Mouse (Mus musculus) layer of hippocampus, adult 18-20 months (tissue): ENCODE data around the gene Eno2. TPM values are rescaled to one million over a fixed set of nuclear protein-coding genes. Genes with fewer than 3 reads are reported as not detected.
A peak's percentile ranks its signal among the peaks of the same experiment; 100 is the strongest.
"Not testable (repeated sequence)": the region's sequence is repeated elsewhere in the genome, so short reads cannot be mapped to it uniquely, and the experiment has no call there.

ENCODE experiments used
- DNase-seq, 2 experiments: peaks; one replicate each; pipeline ENCODE4 v3.0.0; 2022; ENCODE audit warnings: low spot score in 2 of 2
- long read RNA-seq: library from polyadenylated mRNA; stranded (forward); transcript quantifications from one replicate; pipeline ENCODE4 v2.0.0, GENCODE M21; 2021
- total RNA-seq, 2 experiments: library from RNA; stranded (reverse); gene quantifications; 2 replicates each; pipeline ENCODE4 v1.2.3; 2021

The Eno2 gene
- total RNA-seq = 1,000 to 10,000 TPM; 1,059 TPM
- long read RNA-seq, transcript Eno2-210 (4 exons, 632 nt) = minor isoform, 21 of 719 reads
- long read RNA-seq, transcript Eno2-209 (3 exons, 898 nt) = minor isoform, 19 of 719 reads
- long read RNA-seq, transcript Eno2-201 (12 exons, 2,795 nt) = major isoform, 365 of 719 reads
- long read RNA-seq, partial matches to known transcripts = 93 of 719 reads
- long read RNA-seq, other reads (novel, unspliced or antisense) = 217 of 719 reads

- peak in 1 of 2 experiments; percentile 84 for DNase-seq
These were observed at the start of gene Eno2 for GRCm38 (mm10) chr6:124769101-124769765. Gene Eno2 (minus strand): TSS chr6:124769673.

GRCm38 (mm10) chr6:124817971-124818370 lies 48.5 kb upstream of the Eno2 start:
- DNase-seq = no peak

- no peak for DNase-seq
These were observed 48.1 kb upstream of the Eno2 start for GRCm38 (mm10) chr6:124817563-124817962.

GRCm38 (mm10) chr6:124817125-124817524 lies 47.7 kb upstream of the Eno2 start:
- no peak for DNase-seq

- no peak for DNase-seq
These were observed 47.1 kb upstream of the Eno2 start for GRCm38 (mm10) chr6:124816611-124817010.

- DNase-seq = no peak
These were observed 45.6 kb upstream of the Eno2 start for GRCm38 (mm10) chr6:124814858-124815774.

GRCm38 (mm10) chr6:124814448-124814847 lies 45.0 kb upstream of the Eno2 start:
- no peak for DNase-seq

GRCm38 (mm10) chr6:124813933-124814332 lies 44.5 kb upstream of the Eno2 start, which contains the start of gene Tpi1:
Gene Tpi1 (minus strand): TSS chr6:124814296.
- DNase-seq = peak; percentile 87 to 92

GRCm38 (mm10) chr6:124813496-124813895 lies 44.0 kb upstream of the Eno2 start:
- peak; percentile 68 to 80 for DNase-seq

GRCm38 (mm10) chr6:124812848-124813247 lies 43.4 kb upstream of the Eno2 start:
- no peak for DNase-seq

GRCm38 (mm10) chr6:124811701-124812560 lies 42.5 kb upstream of the Eno2 start:
- no peak for DNase-seq

GRCm38 (mm10) chr6:124811403-124811665 lies 41.9 kb upstream of the Eno2 start:
- no peak for DNase-seq

- DNase-seq = not testable (repeated sequence)
These were observed 41.3 kb upstream of the Eno2 start for GRCm38 (mm10) chr6:124810566-124811402.

- no peak for DNase-seq
These were observed 40.5 kb upstream of the Eno2 start for GRCm38 (mm10) chr6:124809775-124810538.

- DNase-seq = peak; percentile 55 to 71
These were observed 39.7 kb upstream of the Eno2 start for GRCm38 (mm10) chr6:124809052-124809774.

GRCm38 (mm10) chr6:124808358-124809012 lies 39.0 kb upstream of the Eno2 start, which contains the start of gene Spsb2:
Gene Spsb2 (plus strand): TSS chr6:124808661.
- DNase-seq = peak in 1 of 2 experiments; percentile 46

- DNase-seq = no peak
These were observed 38.5 kb upstream of the Eno2 start for GRCm38 (mm10) chr6:124807986-124808357.

- DNase-seq = peak in 1 of 2 experiments; percentile 43
These were observed 37.9 kb upstream of the Eno2 start for GRCm38 (mm10) chr6:124807366-124807765.
